Mouse (Mus musculus): Measurements from ENCODE around the gene Olfr527. TPM values are rescaled to one million over a fixed set of nuclear protein-coding genes. Genes with fewer than 3 reads are reported as not detected.

Olfr527 gene
- total RNA-seq (2014; fragmentation: Nextera tagmentation) (not detected in 2 replicates), total RNA-seq (2017) (0.06 and 0.44 TPM in 2 replicates), polyA plus RNA-seq (2012) (not detected in 2 replicates)

DNA sequence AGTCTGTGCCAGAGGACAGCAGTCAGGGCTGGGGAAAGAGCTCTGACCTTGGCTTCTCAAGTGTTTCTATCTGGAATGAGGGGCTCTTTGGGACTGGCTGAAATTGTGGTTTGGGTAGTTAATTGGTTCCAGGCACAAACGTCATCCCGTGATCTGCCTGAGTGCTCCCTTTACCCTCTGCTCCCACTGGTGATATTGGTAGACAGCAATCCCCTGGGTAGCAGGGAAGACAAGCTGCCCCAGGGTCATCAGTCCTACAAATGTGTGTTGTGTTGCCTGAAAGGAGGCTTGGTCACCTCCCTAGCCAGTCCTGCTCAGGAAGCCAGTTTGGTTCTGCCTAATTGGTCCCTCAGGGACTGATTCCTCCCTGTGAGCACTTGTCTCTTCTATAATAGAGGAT lies at the start of gene Olfr527:
Olfr527 (plus strand) TSS at position 301 of the 400 bp plus-strand sequence.
- Histone ChIP-seq H3K9me3 (replicated peaks) (no peaks in the 10 kb centered on the region), H3K36me3 (replicated peaks) (no peaks in the 10 kb centered on the region), H3K4me1 (ENCODE audit: insufficient read depth, low read depth, low read length) (0 out of 2 replicates have a peak, but pooled peaks cover 2% of the 10 kb centered on the region), H3K27me3 (ENCODE audit: insufficient read depth, low read length) (peaks cover 18% of the 10 kb centered on the region; the same call in 1 of the 2 replicates), H3K4me3 (ENCODE audit: low read depth, low read length) (no peak within 1 kb of the TSS)
- TF ChIP-seq CTCF (IDR thresholded peaks at IDR 0.05; ENCODE audit: low read depth, low read length) (no peak), POLR2AphosphoS5 (IDR thresholded peaks at IDR 0.05; ENCODE audit: insufficient replicate concordance, low read depth, low read length) (no peak), TAL1 (conservative IDR thresholded peaks at IDR 0.05; ENCODE audit: low read depth, low read length) (no peak)
- DNase-seq (ENCODE audit: low spot score) (no peak), ATAC-seq (ENCODE audit: extremely low read depth, insufficient number of reproducible peaks, low FRiP score, poor library complexity, severe bottlenecking) (no peak)

DNA sequence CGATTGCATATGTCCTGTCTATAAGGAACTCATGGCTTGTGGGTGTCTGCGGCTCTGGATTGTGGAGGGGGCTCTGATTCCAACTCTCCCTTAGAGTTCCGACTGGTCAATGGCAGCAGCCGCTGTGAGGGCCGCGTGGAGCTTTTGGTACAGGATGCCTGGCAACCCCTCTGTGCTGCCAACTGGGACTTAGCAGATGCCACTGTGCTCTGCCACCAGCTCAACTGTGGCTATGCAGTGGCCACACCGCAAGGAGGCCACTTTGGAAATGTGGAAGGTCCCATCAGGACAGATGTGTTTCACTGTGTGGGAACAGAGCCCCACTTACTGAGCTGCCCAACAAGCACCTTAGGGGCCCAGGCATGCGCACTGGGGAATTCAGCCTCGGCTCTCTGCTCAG lies 38.1 kb upstream of the Olfr527 start:
- no peaks in the 10 kb centered on the region for H3K4me1 ChIP-seq (ENCODE audit: insufficient read depth, low read depth, low read length)
- peaks cover 26% of the 10 kb centered on the region for H3K27me3 ChIP-seq (ENCODE audit: insufficient read depth, low read length)
- TF ChIP-seq POLR2AphosphoS5 (IDR thresholded peaks at IDR 0.05; ENCODE audit: insufficient replicate concordance, low read depth, low read length) (no peak), GATA2 (IDR thresholded peaks at IDR 0.05; ENCODE audit: borderline replicate concordance, low read depth, low read length) (no peak), GATA1 (IDR thresholded peaks at IDR 0.05; ENCODE audit: borderline replicate concordance, low read length) (no peak), CTCF (IDR thresholded peaks at IDR 0.05; ENCODE audit: low read depth, low read length) (no peak), TAL1 (conservative IDR thresholded peaks at IDR 0.05; ENCODE audit: low read depth, low read length) (no peak)
- ATAC-seq (ENCODE audit: extremely low read depth, insufficient number of reproducible peaks, low FRiP score, poor library complexity, severe bottlenecking) (no peak), DNase-seq (ENCODE audit: low spot score) (no peak)
- no peaks in the 10 kb centered on the region for H3K36me3 ChIP-seq (replicated peaks)
- H3K4me3 ChIP-seq (ENCODE audit: low read depth, low read length): no peak overlapping the region
- H3K9me3 ChIP-seq (replicated peaks): no peaks in the 10 kb centered on the region

DNA sequence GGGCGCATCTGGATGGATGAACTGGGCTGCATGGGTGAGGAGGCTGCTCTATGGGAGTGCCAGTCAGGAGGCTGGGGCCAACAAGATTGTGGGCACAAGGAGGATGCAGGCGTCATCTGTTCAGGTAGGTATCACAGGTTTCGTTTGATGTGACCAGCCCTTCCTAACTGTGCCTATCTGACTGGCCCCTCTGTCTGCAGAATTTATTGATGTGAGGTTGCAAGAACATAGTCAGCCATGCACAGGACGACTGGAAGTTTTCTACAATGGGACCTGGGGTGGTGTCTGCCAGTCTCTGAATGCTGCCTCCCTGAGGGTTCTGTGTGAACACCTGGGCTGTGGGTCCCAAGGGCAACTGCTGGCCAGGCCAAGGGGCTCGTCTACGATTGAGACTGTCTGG lies 36.9 kb upstream of the Olfr527 start:
- DNase-seq (ENCODE audit: low spot score) (no peak), ATAC-seq (ENCODE audit: extremely low read depth, insufficient number of reproducible peaks, low FRiP score, poor library complexity, severe bottlenecking) (no peak)
- H3K36me3 ChIP-seq (replicated peaks): no peaks in the 10 kb centered on the region
- H3K4me1 ChIP-seq (ENCODE audit: insufficient read depth, low read depth, low read length): no peaks in the 10 kb centered on the region
- TF ChIP-seq CTCF (IDR thresholded peaks at IDR 0.05; ENCODE audit: low read depth, low read length): no peak
- TF ChIP-seq POLR2AphosphoS5 (IDR thresholded peaks at IDR 0.05; ENCODE audit: insufficient replicate concordance, low read depth, low read length): no peak
- TF ChIP-seq GATA2 (IDR thresholded peaks at IDR 0.05; ENCODE audit: borderline replicate concordance, low read depth, low read length): no peak
- no peak for TF ChIP-seq GATA1 (IDR thresholded peaks at IDR 0.05; ENCODE audit: borderline replicate concordance, low read length)
- TF ChIP-seq TAL1 (conservative IDR thresholded peaks at IDR 0.05; ENCODE audit: low read depth, low read length): no peak
- H3K4me3 ChIP-seq (ENCODE audit: low read depth, low read length): no peak overlapping the region
- H3K9me3 ChIP-seq (replicated peaks): no peaks in the 10 kb centered on the region
- H3K27me3 ChIP-seq (ENCODE audit: insufficient read depth, low read length): peaks cover 26% of the 10 kb centered on the region

DNA sequence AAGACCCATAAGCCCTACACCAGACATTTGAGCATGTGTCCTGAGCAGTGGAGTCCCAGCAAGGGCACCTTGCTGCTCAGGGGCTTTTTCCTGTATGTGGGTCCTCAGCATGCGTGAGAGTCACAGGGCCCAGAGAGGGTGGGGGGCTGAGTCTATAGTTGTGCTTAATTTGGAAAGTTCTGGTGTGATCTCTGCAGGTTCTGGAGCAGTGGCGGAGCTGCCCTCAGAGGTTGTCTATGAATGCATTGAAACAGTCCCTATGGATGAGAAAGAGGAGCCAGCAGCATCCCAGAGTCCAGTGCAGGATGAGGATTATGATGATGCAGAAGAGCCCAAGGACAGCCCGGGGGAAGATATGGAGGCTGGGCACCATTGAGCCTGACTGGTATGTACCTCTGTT lies 34.4 kb upstream of the Olfr527 start:
- TF ChIP-seq POLR2AphosphoS5 (IDR thresholded peaks at IDR 0.05; ENCODE audit: insufficient replicate concordance, low read depth, low read length): no peak
- TF ChIP-seq CTCF (IDR thresholded peaks at IDR 0.05; ENCODE audit: low read depth, low read length): no peak
- TF ChIP-seq TAL1 (conservative IDR thresholded peaks at IDR 0.05; ENCODE audit: low read depth, low read length): no peak
- TF ChIP-seq GATA2 (IDR thresholded peaks at IDR 0.05; ENCODE audit: borderline replicate concordance, low read depth, low read length): no peak
- TF ChIP-seq GATA1 (IDR thresholded peaks at IDR 0.05; ENCODE audit: borderline replicate concordance, low read length): no peak
- Histone ChIP-seq H3K9me3 (replicated peaks) (no peaks in the 10 kb centered on the region), H3K36me3 (replicated peaks) (no peaks in the 10 kb centered on the region), H3K4me1 (ENCODE audit: insufficient read depth, low read depth, low read length) (no peaks in the 10 kb centered on the region), H3K27me3 (ENCODE audit: insufficient read depth, low read length) (peaks cover 26% of the 10 kb centered on the region), H3K4me3 (ENCODE audit: low read depth, low read length) (no peak overlapping the region)
- ATAC-seq (ENCODE audit: extremely low read depth, insufficient number of reproducible peaks, low FRiP score, poor library complexity, severe bottlenecking) (no peak), DNase-seq (ENCODE audit: low spot score) (no peak)

DNA sequence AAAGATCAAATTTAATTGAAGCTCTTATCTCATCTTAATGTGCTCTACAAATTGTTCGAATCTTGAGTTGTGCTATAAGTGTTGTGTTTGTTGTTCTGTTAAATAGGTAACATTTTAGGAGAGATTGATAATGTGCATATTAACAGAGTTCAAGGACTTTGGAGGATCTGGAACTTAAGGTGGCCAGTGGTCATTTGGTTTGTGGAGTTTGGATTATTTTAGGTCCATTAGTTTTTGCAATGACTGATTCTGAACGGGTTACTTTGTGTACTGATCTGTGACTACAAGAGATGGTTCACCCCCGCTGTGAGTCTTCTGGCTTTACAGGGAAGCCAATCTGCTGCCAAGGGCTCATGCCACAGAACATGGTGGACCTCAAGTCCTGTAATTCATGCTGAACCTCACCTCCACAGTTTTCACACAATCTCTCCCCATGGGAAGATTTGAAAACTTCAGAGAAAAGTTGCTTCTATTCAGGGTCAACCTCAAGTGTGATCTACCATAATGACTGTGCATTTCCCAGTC lies 13.9 kb upstream of the Olfr527 start:
- ATAC-seq (ENCODE audit: extremely low read depth, insufficient number of reproducible peaks, low FRiP score, poor library complexity, severe bottlenecking): no peak
- H3K27me3 ChIP-seq (ENCODE audit: insufficient read depth, low read length): peaks cover 8% of the 10 kb centered on the region
- no peak for DNase-seq (ENCODE audit: low spot score)

DNA sequence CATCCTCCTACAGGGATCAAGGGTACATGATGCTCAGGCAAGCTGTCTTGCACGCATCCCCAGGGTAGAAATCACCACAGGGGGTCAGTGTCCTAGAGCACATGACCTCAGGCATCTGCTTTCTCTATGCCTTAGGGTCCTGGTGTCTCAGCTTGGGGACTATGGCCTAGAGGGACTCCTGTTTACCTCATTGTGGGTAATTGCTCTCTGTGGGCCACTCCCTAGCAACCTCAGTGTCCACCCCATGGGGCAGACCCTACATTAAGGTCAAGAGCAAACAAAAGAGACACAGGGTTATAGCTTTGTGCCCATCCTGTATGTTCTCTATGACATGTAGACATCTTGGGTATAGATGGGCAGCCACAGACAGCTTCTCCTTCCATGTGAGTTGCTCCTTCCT lies 13.3 kb upstream of the Olfr527 start, which contains the start of gene Olfr525:
Olfr525 (plus strand) TSS at position 301 of the 400 bp plus-strand sequence.
- TF ChIP-seq CTCF (IDR thresholded peaks at IDR 0.05; ENCODE audit: low read depth, low read length) (no peak), TAL1 (conservative IDR thresholded peaks at IDR 0.05; ENCODE audit: low read depth, low read length) (no peak), GATA1 (IDR thresholded peaks at IDR 0.05; ENCODE audit: borderline replicate concordance, low read length) (no peak), GATA2 (IDR thresholded peaks at IDR 0.05; ENCODE audit: borderline replicate concordance, low read depth, low read length) (no peak), POLR2AphosphoS5 (IDR thresholded peaks at IDR 0.05; ENCODE audit: insufficient replicate concordance, low read depth, low read length) (no peak)
- DNase-seq (ENCODE audit: low spot score): no peak
- Histone ChIP-seq H3K27me3 (ENCODE audit: insufficient read depth, low read length) (peaks cover 8% of the 10 kb centered on the region), H3K36me3 (replicated peaks) (no peaks in the 10 kb centered on the region), H3K4me1 (ENCODE audit: insufficient read depth, low read depth, low read length) (peaks cover 4% of the 10 kb centered on the region), H3K4me3 (ENCODE audit: low read depth, low read length) (no peak within 1 kb of the TSS), H3K9me3 (replicated peaks) (no peaks in the 10 kb centered on the region)
- no peak for ATAC-seq (ENCODE audit: extremely low read depth, insufficient number of reproducible peaks, low FRiP score, poor library complexity, severe bottlenecking)

More for the DNA sequence above, 13.9 kb upstream of the Olfr527 start:
- peaks cover 4% of the 10 kb centered on the region for H3K4me1 ChIP-seq (ENCODE audit: insufficient read depth, low read depth, low read length)
- no peak overlapping the region for H3K4me3 ChIP-seq (ENCODE audit: low read depth, low read length)
- no peak for TF ChIP-seq TAL1 (conservative IDR thresholded peaks at IDR 0.05; ENCODE audit: low read depth, low read length)
- no peak for TF ChIP-seq GATA2 (IDR thresholded peaks at IDR 0.05; ENCODE audit: borderline replicate concordance, low read depth, low read length)
- TF ChIP-seq POLR2AphosphoS5 (IDR thresholded peaks at IDR 0.05; ENCODE audit: insufficient replicate concordance, low read depth, low read length): no peak
- TF ChIP-seq GATA1 (IDR thresholded peaks at IDR 0.05; ENCODE audit: borderline replicate concordance, low read length): no peak
- TF ChIP-seq CTCF (IDR thresholded peaks at IDR 0.05; ENCODE audit: low read depth, low read length): no peak
- H3K9me3 ChIP-seq (replicated peaks): no peaks in the 10 kb centered on the region
- no peaks in the 10 kb centered on the region for H3K36me3 ChIP-seq (replicated peaks)
